Mouse (Mus musculus): ENCODE results near the gene Ltf. TPM values are rescaled to one million over a fixed set of nuclear protein-coding genes. Genes with fewer than 3 reads are reported as not detected.

The Ltf gene
- 12,432 and 12,592 TPM in 2 replicates for total RNA-seq (2023)

GRCm38 (mm10) chr9:111019022-111019421 is at the start of gene Ltf:
Ltf (plus strand) TSS chr9:111019271.

GRCm38 (mm10) chr9:110990204-110990603 is 28.9 kb upstream of the Ltf start, which contains the start of gene Rtp3:
Rtp3 (minus strand) TSS chr9:110990583.

GRCm38 (mm10) chr9:111056798-111057543 is 37.9 kb downstream of the Ltf start, which contains the start of gene Ccrl2:
Ccrl2 (minus strand) TSS chr9:111057519.

Other genes with a start within 250 kb of the Ltf start
- gene Prss42, start 221.1 kb upstream of the Ltf start, total RNA-seq (2023), result not detected in 2 replicates
- not detected in 2 replicates for gene Prss44, start 205.3 kb upstream of the Ltf start, total RNA-seq (2023)
- not detected in 2 replicates for gene Prss43, start 192.6 kb upstream of the Ltf start, total RNA-seq (2023)
- not detected in 2 replicates for gene Prss45, start 184.7 kb upstream of the Ltf start, total RNA-seq (2023)
- gene Prss46, start 174.8 kb upstream of the Ltf start, total RNA-seq (2023), result not detected in 2 replicates
- not detected in 2 replicates for gene Prss50, start 161.3 kb upstream of the Ltf start, total RNA-seq (2023)
- 0.29 and 0.38 TPM in 2 replicates for gene Als2cl, start 139.4 kb upstream of the Ltf start, total RNA-seq (2023)
- gene Tmie, start 139.2 kb upstream of the Ltf start, total RNA-seq (2023), result not detected in 2 replicates
- not detected in 2 replicates for gene Fam240a, start 102.4 kb upstream of the Ltf start, total RNA-seq (2023)
- gene Tdgf1, start 73.1 kb upstream of the Ltf start, total RNA-seq (2023), result not detected in 2 replicates
- gene Lrrc2, start 67.7 kb upstream of the Ltf start, total RNA-seq (2023), result not detected in 2 replicates
- not detected in 2 replicates for gene Rtp3, start 28.7 kb upstream of the Ltf start, total RNA-seq (2023)
- gene Ccrl2, start 38.2 kb downstream of the Ltf start, total RNA-seq (2023), result 282 and 287 TPM in 2 replicates
- gene Lrrfip2, start 98.3 kb downstream of the Ltf start, total RNA-seq (2023), result 98.9 and 146 TPM in 2 replicates

Measured in neutrophil, adult 65 days (primary cell).